ENCODE assay signal across 8 mouse cellular contexts in the genomic region with DNA sequence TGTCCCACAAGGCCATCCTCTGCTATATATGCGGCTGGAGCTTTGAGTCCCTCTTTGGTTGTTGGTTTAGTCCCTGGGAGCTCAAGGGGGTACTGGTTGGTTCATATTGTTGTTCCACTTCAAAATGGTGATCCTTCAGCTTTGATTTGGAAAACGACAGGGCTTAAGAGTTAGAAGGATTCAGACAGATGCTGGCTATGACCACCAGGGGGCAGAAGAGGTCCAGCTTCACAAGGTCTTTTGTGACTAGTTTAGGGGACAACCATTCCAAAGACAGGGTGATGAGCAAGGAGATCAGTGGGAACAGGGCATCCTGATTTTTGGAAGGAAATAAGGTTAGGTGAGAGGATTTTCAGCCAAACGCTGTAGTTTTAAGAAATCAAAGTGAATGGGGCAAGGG.
DNase-seq lines count a peak whose midpoint lies in the region; ATAC-seq and TF ChIP-seq lines count a peak whose summit lies in the region.

No protein-coding gene starts in this region.

- dilution Hi-C loops in CH12.LX (cut with MboI; ENCODE audit: extremely low pct_ligation_motif_present, extremely low pct_unique_long_range_greater_than_20kb, low sequenced_read_pairs) = no loop called here

- TF ChIP-seq RAD21 in CH12.LX (IDR thresholded peaks at IDR 0.05; ENCODE audit: low read depth, low read length) = peak; percentile 86

- WGBS in forebrain, embryonic 10.5 days = 35% methylated on average over 3 of the region's 3 CpGs
- 38% methylated on average over 3 of the region's 3 CpGs for WGBS in forebrain, embryonic 13.5 days

- DNase-seq in forebrain, embryonic 10.5 days (ENCODE audit: extremely low spot score, low spot score) = peak; percentile 70
- peak; percentile 68 for DNase-seq in CH12.LX (ENCODE audit: extremely low read depth)
- DNase-seq in cerebellum, adult 8-10 months = peak; percentile 35
- peak; percentile 57 to 60 for DNase-seq in frontal cortex, postnatal 25 days (ENCODE audit: low spot score in 2 of 2)
- DNase-seq in layer of hippocampus, adult 8-10 months (ENCODE audit: low spot score in 2 of 2) = peak; percentile 57 to 84
- peak; percentile 27 for DNase-seq in lung, postnatal 25 days (ENCODE audit: low spot score)
- DNase-seq in testis, postnatal 10 days (ENCODE audit: low spot score) = peak; percentile 79

- H3K9ac ChIP-seq in forebrain, embryonic 13.5 days = no peak overlapping the region
- H3K9ac ChIP-seq in CH12.LX (ENCODE audit: insufficient read depth, low read depth) = no peak overlapping the region

- H3K79me2 ChIP-seq in CH12.LX (replicated peaks; ENCODE audit: control insufficient read depth, extremely low read depth, insufficient read depth, poor library complexity, severe bottlenecking) = no peaks in the 10 kb centered on the region

- H3K4me3 ChIP-seq in forebrain, embryonic 10.5 days = no peak overlapping the region
- H3K4me3 ChIP-seq in forebrain, embryonic 13.5 days = no peak overlapping the region
- no peak overlapping the region for H3K4me3 ChIP-seq in CH12.LX (replicated peaks in 1 of 3; ENCODE audit: low read depth in 2 of 3, low read length in 2 of 3, poor library complexity in 1 of 3)

- no peak for TF ChIP-seq POLR2A in CH12.LX (IDR thresholded peaks at IDR 0.05; ENCODE audit: low read depth, low read length)

- H3K27me3 ChIP-seq in forebrain, embryonic 10.5 days (ENCODE audit: poor library complexity, severe bottlenecking) = no peaks in the 10 kb centered on the region
- no peaks in the 10 kb centered on the region; the same call in 1 of the 2 replicates for H3K27me3 ChIP-seq in forebrain, embryonic 13.5 days
- H3K27me3 ChIP-seq in CH12.LX (replicated peaks) = no peaks in the 10 kb centered on the region

- no peaks in the 10 kb centered on the region for H3K36me3 ChIP-seq in forebrain, embryonic 10.5 days (replicated peaks)
- no peaks in the 10 kb centered on the region for H3K36me3 ChIP-seq in forebrain, embryonic 13.5 days (ENCODE audit: poor library complexity, severe bottlenecking)
- no peaks in the 10 kb centered on the region for H3K36me3 ChIP-seq in CH12.LX (replicated peaks in 1 of 2; ENCODE audit: control insufficient read depth in 1 of 2, insufficient read depth in 1 of 2, low read length in 1 of 2)

- no peak for TF ChIP-seq EP300 in CH12.LX (IDR thresholded peaks at IDR 0.05; ENCODE audit: low read length)

- peak; percentile 79 to 82 for TF ChIP-seq CTCF in CH12.LX (conservative IDR thresholded peaks at IDR 0.05 in 1 of 2, IDR thresholded peaks at IDR 0.05 in 1 of 2; ENCODE audit: low read depth in 2 of 2, low read length in 2 of 2)

- no peak for ATAC-seq in forebrain, embryonic 13.5 days

- in situ Hi-C loops in CH12.LX (cut with MboI; ENCODE audit: low pct_ligation_motif_present, low pct_unique_long_range_greater_than_20kb, low sequenced_read_pairs) = loop anchor here (25.0 kb wide), 1 partner anchor 345 kb away; no protein-coding TSS in a partner anchor

- H3K4me2 ChIP-seq in forebrain, embryonic 13.5 days = no peak overlapping the region
- H3K4me2 ChIP-seq in CH12.LX (ENCODE audit: insufficient read depth, low read depth, poor library complexity, severe bottlenecking) = no peak overlapping the region; the same call in 1 of the 2 replicates

- H3K27ac ChIP-seq in forebrain, embryonic 10.5 days = no peak overlapping the region
- H3K27ac ChIP-seq in forebrain, embryonic 13.5 days = no peak overlapping the region
- H3K27ac ChIP-seq in CH12.LX (ENCODE audit: insufficient read depth, low read depth) = no peak overlapping the region

- peaks cover 3% of the 10 kb centered on the region for H3K4me1 ChIP-seq in forebrain, embryonic 10.5 days
- H3K4me1 ChIP-seq in forebrain, embryonic 13.5 days = peaks cover 25% of the 10 kb centered on the region
- H3K4me1 ChIP-seq in CH12.LX (ENCODE audit: control insufficient read depth in 1 of 2, insufficient read depth in 2 of 2) = no peaks in the 10 kb centered on the region

- H3K9me3 ChIP-seq in forebrain, embryonic 10.5 days = no peaks in the 10 kb centered on the region
- H3K9me3 ChIP-seq in forebrain, embryonic 13.5 days (replicated peaks) = no peaks in the 10 kb centered on the region
- no peaks in the 10 kb centered on the region for H3K9me3 ChIP-seq in CH12.LX (replicated peaks; ENCODE audit: low read length)

TF ChIP-seq in CH12.LX, 34 proteins besides CTCF, POLR2A, EP300 and RAD21:
- TF ChIP-seq SMC3 (IDR thresholded peaks at IDR 0.05; ENCODE audit: low read depth, low read length) (peak; percentile 67), ZNF384 (IDR thresholded peaks at IDR 0.05; ENCODE audit: low read depth, low read length) (no peak), TCF12 (IDR thresholded peaks at IDR 0.05; ENCODE audit: low read depth, low read length) (no peak)

Comparison
In these comparisons a context has a peak if more than half of its experiments do, and no peak if none do; other contexts are left out.
1. DNase-seq: peak in every context shown above with its lines; median percentile 79 in testis, postnatal 10 days; 70 in layer of hippocampus, adult 8-10 months; 70 in forebrain, embryonic 10.5 days; 68 in CH12.LX; 58 in frontal cortex, postnatal 25 days; 35 in cerebellum, adult 8-10 months; 27 in lung, postnatal 25 days.